Mouse (Mus musculus): ENCODE measurements at regions not wholly inside any gene's neighbourhood (a gene's known extent, or its start where the extent isn't known, plus 50 kb on each side); places are given as distances from the start of the nearest gene placed in this dataset.

- no peak for DNase-seq (ENCODE audit: low spot score)
These were observed 84.5 kb upstream of the Smim23 start for GRCm38 (mm10) chr11:32908723-32909411.

DNA sequence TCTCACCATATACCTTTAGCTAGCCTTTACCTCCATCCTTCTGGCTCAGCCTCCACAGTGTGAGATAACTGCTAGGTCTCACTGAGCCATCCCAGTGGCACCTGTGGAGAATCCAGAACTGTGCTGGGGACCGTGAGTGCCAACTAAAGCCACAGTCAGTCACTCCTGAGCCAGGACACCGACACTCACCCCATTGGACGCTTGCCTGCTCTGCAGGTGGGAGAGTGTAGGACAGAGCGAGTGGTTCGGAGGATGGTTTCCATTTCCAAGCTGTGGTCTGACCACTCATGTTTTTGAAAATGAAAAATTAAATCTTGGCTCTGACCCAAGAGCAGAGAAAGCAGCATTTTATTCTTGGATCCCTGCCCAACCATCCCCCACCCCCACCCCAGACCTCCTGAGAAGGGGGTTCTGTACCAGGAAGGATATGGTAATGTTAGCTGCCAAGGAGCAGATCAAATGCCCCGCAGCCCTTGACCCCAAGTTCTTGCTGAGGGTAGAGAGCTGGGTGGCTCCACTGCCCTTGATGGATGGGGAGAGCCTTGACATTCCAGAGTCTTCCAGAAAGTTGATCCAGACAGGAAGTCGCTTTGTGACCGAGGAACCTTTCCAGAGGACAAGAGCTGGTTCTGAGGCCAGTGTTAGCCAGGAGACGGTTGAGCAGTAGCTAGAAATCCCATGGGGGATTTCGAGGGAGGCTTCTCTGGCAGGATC is 83.3 kb upstream of the Smim23 start:
- no peak for DNase-seq (ENCODE audit: low spot score)

DNA sequence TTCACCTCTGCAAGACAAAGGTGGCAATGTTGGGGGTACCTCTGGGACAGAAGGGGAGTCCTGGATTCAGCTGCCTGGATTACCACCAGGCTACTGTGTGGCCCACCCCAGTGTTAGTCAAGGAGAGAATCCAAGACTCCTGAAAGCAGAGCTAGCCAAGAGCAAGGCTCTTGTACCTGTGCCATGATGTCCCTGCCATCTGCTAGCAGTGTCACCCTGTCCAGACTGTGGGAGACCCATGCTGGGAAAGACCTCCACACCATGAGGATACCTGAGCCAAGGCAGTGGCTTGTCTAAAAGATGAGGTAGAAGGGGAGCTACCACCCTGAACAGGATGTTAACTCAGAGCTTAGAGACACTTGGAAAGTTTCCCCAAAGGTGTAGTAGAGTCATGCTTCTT is 79.6 kb upstream of the Smim23 start:
- DNase-seq (ENCODE audit: low spot score) = no peak

DNA sequence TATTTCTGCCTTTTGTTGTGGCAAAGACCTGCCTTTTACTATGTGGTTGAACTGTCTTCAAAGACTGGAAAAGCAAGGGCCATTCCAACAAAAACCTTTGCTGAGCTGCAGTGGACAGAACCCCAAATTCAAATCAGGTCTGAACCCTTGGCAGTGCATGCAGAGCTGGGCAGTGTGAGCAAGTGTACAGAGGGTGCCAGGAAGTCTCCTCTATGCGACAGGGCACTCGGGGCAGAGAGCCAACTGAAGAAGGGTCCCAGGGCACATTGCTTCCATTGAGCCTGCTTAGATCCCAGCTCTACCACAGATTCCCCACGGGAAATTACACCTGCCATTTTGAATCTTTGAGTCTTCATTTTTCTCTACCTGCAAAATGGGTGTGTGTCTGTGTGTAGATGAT is 79.0 kb upstream of the Smim23 start:
- DNase-seq (ENCODE audit: low spot score) = no peak

DNA sequence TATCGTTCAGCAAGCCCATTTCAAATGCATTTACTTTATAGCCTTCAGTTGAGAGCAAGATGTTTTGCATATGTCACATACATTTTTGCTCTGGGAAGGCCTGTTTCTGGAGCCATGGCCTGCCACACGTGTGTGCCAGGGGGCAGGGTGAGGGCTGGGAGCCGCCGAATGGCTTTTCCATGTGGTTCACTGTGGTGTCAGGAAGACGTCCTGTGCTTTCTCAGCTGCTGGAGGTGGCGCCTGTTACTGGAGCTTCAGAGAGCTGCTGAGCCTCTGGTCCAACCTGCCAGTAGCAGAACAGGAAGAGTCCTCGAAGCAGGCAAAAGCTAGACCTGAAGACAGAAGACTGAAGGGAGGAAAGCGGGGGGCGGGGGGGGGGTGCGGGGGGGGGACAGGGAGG is 78.5 kb upstream of the Smim23 start:
- no peak for DNase-seq (ENCODE audit: low spot score)

GRCm38 (mm10) chr11:32900437-32900836 is 76.0 kb upstream of the Smim23 start:
- no peak for DNase-seq (ENCODE audit: low spot score)

DNA sequence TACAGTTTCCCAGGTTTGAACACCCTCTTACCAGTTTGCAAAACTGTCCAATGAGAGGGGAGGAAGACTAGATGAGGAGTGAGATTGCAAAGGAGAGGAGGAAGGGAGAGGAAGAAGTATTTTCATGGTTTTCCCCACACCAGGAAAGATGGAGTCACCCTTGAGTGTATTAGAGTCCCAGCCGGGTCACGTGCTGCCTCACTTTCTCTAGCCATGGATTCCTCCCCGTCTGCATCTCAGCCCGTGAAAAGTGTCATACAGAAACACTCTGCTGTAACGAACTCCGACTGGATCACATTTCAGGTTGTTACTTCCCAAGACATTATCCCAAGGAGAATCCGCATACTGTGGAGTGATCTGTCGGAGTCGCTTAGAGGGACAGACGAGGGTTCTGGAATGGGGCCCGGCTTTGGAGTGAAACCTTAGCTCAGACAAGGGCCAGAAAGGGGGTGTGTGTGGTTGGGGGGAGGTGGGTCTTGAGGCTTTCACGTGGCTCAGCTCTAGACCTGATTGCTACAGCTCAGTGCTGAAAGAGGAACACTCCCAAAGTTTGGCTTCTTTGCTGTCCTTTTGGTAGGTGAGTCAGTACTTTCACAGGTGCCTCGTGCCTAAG is 75.3 kb upstream of the Smim23 start:
- DNase-seq (ENCODE audit: low spot score) = no peak

- no peak for DNase-seq (ENCODE audit: low spot score)
These were observed 71.0 kb upstream of the Smim23 start for GRCm38 (mm10) chr11:32895400-32895799.

DNA sequence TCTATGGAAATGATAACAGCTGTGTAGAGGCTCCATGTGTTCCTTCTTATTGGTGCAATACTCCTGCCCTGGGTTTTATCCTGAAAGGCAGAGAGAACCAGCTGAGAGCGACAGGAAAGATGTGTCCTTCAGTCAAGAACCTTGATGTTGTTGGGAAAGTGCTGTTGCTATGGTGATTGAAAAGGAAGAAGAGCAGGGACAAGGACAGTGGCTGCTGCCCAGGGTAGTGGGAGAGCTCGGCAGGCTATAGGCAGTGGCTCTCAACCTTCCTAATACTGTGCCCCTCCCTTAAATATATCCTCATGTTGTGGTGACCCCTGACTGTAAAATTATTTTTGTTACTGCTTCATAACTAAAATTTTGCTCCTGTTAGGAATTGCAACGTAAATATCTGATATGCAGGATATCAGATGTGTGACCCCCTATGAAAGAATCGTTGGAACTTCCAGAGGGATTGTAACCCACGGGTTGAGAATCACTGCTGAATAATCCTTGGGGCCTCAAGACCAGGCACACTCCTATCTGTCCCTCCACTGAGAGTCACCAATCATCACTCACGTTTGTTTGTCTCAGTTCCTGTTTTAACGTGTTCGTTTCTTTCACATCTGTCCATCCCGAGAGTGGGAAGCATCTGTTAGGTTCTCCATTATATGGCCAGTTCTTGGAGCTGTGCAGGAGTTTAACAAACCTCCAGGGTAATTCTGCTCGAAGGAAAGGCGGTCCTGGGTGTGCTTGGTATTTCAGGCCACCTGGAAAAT is 68.9 kb upstream of the Smim23 start:
- DNase-seq (ENCODE audit: low spot score) = no peak

DNA sequence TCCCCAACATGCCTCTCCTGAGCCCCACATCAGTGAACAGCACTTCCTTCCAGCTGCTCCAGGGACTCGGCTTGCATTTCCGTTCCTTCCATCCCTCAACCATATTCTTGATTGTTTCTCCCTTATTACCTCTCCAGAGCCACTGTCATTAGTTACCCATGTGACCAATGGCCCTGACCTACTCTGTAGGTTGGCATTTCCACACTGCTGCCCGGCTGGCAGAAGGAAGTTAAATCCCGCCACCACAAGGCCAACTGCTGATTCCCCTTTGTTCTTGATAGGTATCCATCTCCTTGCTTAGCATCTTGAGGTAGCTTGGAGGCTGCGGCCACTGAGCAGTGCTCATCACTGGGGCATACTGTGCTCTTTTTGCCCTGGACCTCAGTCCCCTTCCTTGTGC is 68.1 kb upstream of the Smim23 start:
- DNase-seq (ENCODE audit: low spot score) = no peak

GRCm38 (mm10) chr11:32889248-32889647 is 64.8 kb upstream of the Smim23 start:
- no peak for DNase-seq (ENCODE audit: low spot score)

DNA sequence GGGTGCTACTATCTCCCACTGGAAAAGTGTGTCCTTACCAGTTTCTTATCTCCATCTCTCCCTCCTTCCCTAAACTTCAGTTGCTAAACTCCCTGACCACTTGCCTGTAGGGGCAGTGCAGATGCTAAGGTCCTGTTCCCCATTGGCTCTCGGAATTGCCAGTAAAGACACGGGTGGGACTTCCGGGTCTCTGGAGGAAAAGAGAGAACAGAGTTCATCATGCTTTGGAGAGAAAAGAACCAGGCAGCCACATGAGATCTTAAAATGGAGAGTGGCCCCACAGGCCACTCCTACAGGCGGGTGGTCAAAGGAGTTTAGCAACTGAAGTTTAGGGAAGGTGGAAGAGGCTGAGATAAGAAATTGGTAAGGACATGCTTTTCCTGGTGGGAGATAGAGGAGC is 60.3 kb upstream of the Smim23 start:
- DNase-seq (ENCODE audit: low spot score) = no peak

DNA sequence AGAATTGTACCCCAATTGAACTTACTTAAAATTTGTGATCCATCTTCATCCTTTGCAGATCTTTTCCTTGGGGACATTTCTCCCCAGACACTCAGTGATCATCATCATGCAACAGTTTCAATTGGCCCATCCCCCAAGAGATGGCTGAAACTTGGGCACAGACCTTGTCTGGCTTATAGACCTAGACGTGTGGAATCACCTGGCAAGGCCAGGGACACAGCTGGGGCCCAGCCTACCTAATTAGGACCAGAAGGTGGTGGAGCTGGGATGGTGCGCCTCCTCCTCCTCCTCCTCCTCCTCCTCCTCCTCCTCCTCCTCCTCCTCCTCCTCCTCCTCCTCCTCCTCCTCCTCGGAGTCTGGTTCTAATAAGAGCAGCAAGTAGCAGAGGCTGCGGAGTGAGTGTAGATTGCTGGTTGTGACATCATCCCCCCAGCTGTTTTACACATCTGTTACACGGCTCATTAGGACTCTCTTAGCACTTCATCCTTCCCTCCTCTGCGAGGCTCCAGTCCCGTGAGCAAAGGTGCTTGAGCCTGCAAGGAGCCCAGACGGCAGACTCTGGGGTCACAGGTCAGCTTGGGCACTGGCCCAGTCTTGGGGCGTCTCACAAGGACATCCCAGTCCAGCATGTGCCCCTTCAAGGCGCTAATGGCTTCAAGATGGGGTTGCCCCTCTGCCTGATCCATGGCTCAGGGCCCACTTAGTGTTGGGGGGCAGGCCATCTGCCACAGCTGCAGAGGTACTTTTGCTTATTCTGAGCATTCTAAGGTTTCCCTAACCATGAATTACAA is 58.9 kb upstream of the Smim23 start:
- DNase-seq (ENCODE audit: low spot score) = no peak

DNA sequence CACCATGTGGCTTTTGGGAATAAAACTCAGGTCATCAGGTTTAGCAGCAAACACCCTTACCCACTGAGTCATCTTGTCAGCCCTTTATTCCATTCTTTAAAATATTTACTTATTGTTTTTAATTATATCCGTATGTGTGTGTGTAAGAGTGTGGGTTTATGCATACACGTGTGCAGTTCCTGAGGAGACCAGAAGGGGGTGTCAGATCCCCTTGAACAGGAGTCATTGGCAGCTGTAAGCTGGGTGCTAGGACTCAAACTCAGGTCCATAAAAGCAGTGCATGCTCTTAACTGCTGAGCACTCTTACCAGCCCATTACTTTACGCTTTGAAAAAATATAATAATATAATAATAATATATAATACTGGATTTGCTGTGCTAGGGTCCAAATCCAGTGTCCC is 54.6 kb upstream of the Smim23 start:
- DNase-seq (ENCODE audit: low spot score) = no peak
